Mouse (Mus musculus): ENCODE measurements around the gene Fam192a. TPM values are rescaled to one million over a fixed set of nuclear protein-coding genes. Genes with fewer than 3 reads are reported as not detected.
A peak's percentile ranks its signal among the peaks of the same experiment; 100 is the strongest.

Fam192a gene
- polyA plus RNA-seq, 1 experiment from 2014 or later: 44.9 TPM

- no peaks in the 10 kb centered on the region for H3K27me3 ChIP-seq (replicated peaks)
- H3K9ac ChIP-seq: no peak overlapping the region
- H3K4me2 ChIP-seq: no peak overlapping the region
- no peak for ATAC-seq (ENCODE audit: insufficient number of reproducible peaks, low FRiP score)
- H3K4me3 ChIP-seq: no peak overlapping the region
- no peaks in the 10 kb centered on the region for H3K36me3 ChIP-seq
- peaks cover 21% of the 10 kb centered on the region for H3K4me1 ChIP-seq (replicated peaks)
- H3K9me3 ChIP-seq (replicated peaks): no peaks in the 10 kb centered on the region
- H3K27ac ChIP-seq (ENCODE audit: poor library complexity, severe bottlenecking): no peak overlapping the region
- 61% methylated on average over 5 of the region's 5 CpGs for WGBS
Observed at GRCm38 (mm10) chr8:94549482-94549881, 52.3 kb downstream of the Fam192a start.

- Histone ChIP-seq H3K27ac (ENCODE audit: poor library complexity, severe bottlenecking) (no peak overlapping the region), H3K9me3 (replicated peaks) (no peaks in the 10 kb centered on the region), H3K4me2 (no peak overlapping the region), H3K4me3 (no peak overlapping the region), H3K27me3 (replicated peaks) (no peaks in the 10 kb centered on the region), H3K4me1 (replicated peaks) (peaks cover 21% of the 10 kb centered on the region), H3K36me3 (no peaks in the 10 kb centered on the region), H3K9ac (no peak overlapping the region)
- ATAC-seq (ENCODE audit: insufficient number of reproducible peaks, low FRiP score): no peak
- WGBS: 73% methylated on average over 5 of the region's 5 CpGs
Observed at GRCm38 (mm10) chr8:94549041-94549440, 52.8 kb downstream of the Fam192a start.

GRCm38 (mm10) chr8:94543981-94544380 lies 57.8 kb downstream of the Fam192a start:
- Histone ChIP-seq H3K4me3 (no peak overlapping the region), H3K9ac (no peak overlapping the region), H3K4me1 (replicated peaks) (0 out of 2 replicates have a peak, but pooled peaks cover 2% of the 10 kb centered on the region), H3K4me2 (no peak overlapping the region), H3K36me3 (no peaks in the 10 kb centered on the region), H3K9me3 (replicated peaks) (no peaks in the 10 kb centered on the region), H3K27ac (ENCODE audit: poor library complexity, severe bottlenecking) (no peak overlapping the region), H3K27me3 (replicated peaks) (no peaks in the 10 kb centered on the region)
- 55% methylated on average over 8 of the region's 8 CpGs for WGBS
- no peak for ATAC-seq (ENCODE audit: insufficient number of reproducible peaks, low FRiP score)

- H3K4me3 ChIP-seq: no peak overlapping the region
- no peak overlapping the region for H3K4me2 ChIP-seq
- no peak overlapping the region for H3K9ac ChIP-seq
- WGBS: 70% methylated on average over 18 of the region's 18 CpGs
- peaks cover 14% of the 10 kb centered on the region for H3K27me3 ChIP-seq (replicated peaks)
- no peak overlapping the region for H3K27ac ChIP-seq (ENCODE audit: poor library complexity, severe bottlenecking)
- H3K36me3 ChIP-seq: no peaks in the 10 kb centered on the region
- H3K9me3 ChIP-seq (replicated peaks): no peaks in the 10 kb centered on the region
- no peak for ATAC-seq (ENCODE audit: insufficient number of reproducible peaks, low FRiP score)
- peaks cover 4% of the 10 kb centered on the region for H3K4me1 ChIP-seq (replicated peaks)
Observed at GRCm38 (mm10) chr8:94540889-94541795, 60.7 kb downstream of the Fam192a start.

GRCm38 (mm10) chr8:94540025-94540424 lies 61.8 kb downstream of the Fam192a start:
- WGBS: 79% methylated on average over 2 of the region's 2 CpGs
- H3K4me2 ChIP-seq: no peak overlapping the region

GRCm38 (mm10) chr8:94537456-94537855 lies 64.3 kb downstream of the Fam192a start:
- Histone ChIP-seq H3K4me1 (replicated peaks) (peaks cover 29% of the 10 kb centered on the region), H3K27ac (ENCODE audit: poor library complexity, severe bottlenecking) (no peak overlapping the region), H3K9me3 (replicated peaks) (no peaks in the 10 kb centered on the region), H3K36me3 (no peaks in the 10 kb centered on the region), H3K27me3 (replicated peaks) (peaks cover 47% of the 10 kb centered on the region), H3K4me2 (no peak overlapping the region), H3K4me3 (no peak overlapping the region), H3K9ac (no peak overlapping the region)
- WGBS: 69% methylated on average over 2 of the region's 2 CpGs
- no peak for ATAC-seq (ENCODE audit: insufficient number of reproducible peaks, low FRiP score)

More at GRCm38 (mm10) chr8:94540025-94540424, 61.8 kb downstream of the Fam192a start:
- no peak overlapping the region for H3K9ac ChIP-seq
- H3K9me3 ChIP-seq (replicated peaks): no peaks in the 10 kb centered on the region
- no peak overlapping the region for H3K4me3 ChIP-seq
- H3K27ac ChIP-seq (ENCODE audit: poor library complexity, severe bottlenecking): no peak overlapping the region
- peaks cover 26% of the 10 kb centered on the region for H3K27me3 ChIP-seq (replicated peaks)
- H3K36me3 ChIP-seq: no peaks in the 10 kb centered on the region
- peaks cover 9% of the 10 kb centered on the region for H3K4me1 ChIP-seq (replicated peaks)
- ATAC-seq (ENCODE audit: insufficient number of reproducible peaks, low FRiP score): no peak

- Histone ChIP-seq H3K27me3 (replicated peaks) (peaks cover 50% of the 10 kb centered on the region), H3K9ac (no peak overlapping the region)
- no peak for ATAC-seq (ENCODE audit: insufficient number of reproducible peaks, low FRiP score)
Observed at GRCm38 (mm10) chr8:94535631-94536030, 66.2 kb downstream of the Fam192a start.

GRCm38 (mm10) chr8:94534612-94535011 lies 67.2 kb downstream of the Fam192a start:
- H3K27me3 ChIP-seq (replicated peaks): peaks cover 50% of the 10 kb centered on the region
- ATAC-seq (ENCODE audit: insufficient number of reproducible peaks, low FRiP score): no peak
- no peaks in the 10 kb centered on the region for H3K9me3 ChIP-seq (replicated peaks)
- no peaks in the 10 kb centered on the region for H3K36me3 ChIP-seq
- H3K4me3 ChIP-seq: no peak overlapping the region
- peaks cover 31% of the 10 kb centered on the region for H3K4me1 ChIP-seq (replicated peaks)
- H3K27ac ChIP-seq (ENCODE audit: poor library complexity, severe bottlenecking): no peak overlapping the region
- H3K4me2 ChIP-seq: 0 out of 2 replicates have a peak overlapping the region, but pooled peaks have one; percentile 4
- WGBS: 33% methylated on average over 4 of the region's 4 CpGs
- H3K9ac ChIP-seq: no peak overlapping the region

More at GRCm38 (mm10) chr8:94535631-94536030, 66.2 kb downstream of the Fam192a start:
- WGBS: 74% methylated on average over 7 of the region's 7 CpGs
- no peaks in the 10 kb centered on the region for H3K36me3 ChIP-seq
- no peaks in the 10 kb centered on the region for H3K9me3 ChIP-seq (replicated peaks)
- H3K4me1 ChIP-seq (replicated peaks): peaks cover 33% of the 10 kb centered on the region
- no peak overlapping the region for H3K4me3 ChIP-seq
- H3K27ac ChIP-seq (ENCODE audit: poor library complexity, severe bottlenecking): no peak overlapping the region
- no peak overlapping the region for H3K4me2 ChIP-seq

- H3K4me2 ChIP-seq: peak within 1 kb of the TSS; percentile 86
- ATAC-seq (ENCODE audit: insufficient number of reproducible peaks, low FRiP score): peak; percentile 83
- peaks cover 31% of the 10 kb centered on the region for H3K4me1 ChIP-seq (replicated peaks)
- H3K4me3 ChIP-seq: peak within 1 kb of the TSS; percentile 72
- H3K9me3 ChIP-seq (replicated peaks): no peaks in the 10 kb centered on the region
- H3K9ac ChIP-seq: peak within 1 kb of the TSS; percentile 78
- H3K27ac ChIP-seq (ENCODE audit: poor library complexity, severe bottlenecking): no peak within 1 kb of the TSS
- H3K27me3 ChIP-seq (replicated peaks): peaks cover 50% of the 10 kb centered on the region
- 1% methylated on average over 79 of the region's 81 CpGs for WGBS
- H3K36me3 ChIP-seq: no peaks in the 10 kb centered on the region
Observed at GRCm38 (mm10) chr8:94532873-94533671, 68.7 kb downstream of the Fam192a start, which contains the start of gene Cpne2. TSS of gene Cpne2 (plus strand) at chr8:94532990.

GRCm38 (mm10) chr8:94532525-94532872 lies 69.3 kb downstream of the Fam192a start:
- peak overlapping the region; percentile 72 for H3K4me3 ChIP-seq
- under 1% methylated on average over 34 of the region's 34 CpGs for WGBS
- no peaks in the 10 kb centered on the region for H3K9me3 ChIP-seq (replicated peaks)
- H3K27ac ChIP-seq (ENCODE audit: poor library complexity, severe bottlenecking): no peak overlapping the region
- peaks cover 31% of the 10 kb centered on the region for H3K4me1 ChIP-seq (replicated peaks)
- H3K27me3 ChIP-seq (replicated peaks): peaks cover 49% of the 10 kb centered on the region
- H3K36me3 ChIP-seq: no peaks in the 10 kb centered on the region
- peak overlapping the region; percentile 78 for H3K9ac ChIP-seq
- no peak for ATAC-seq (ENCODE audit: insufficient number of reproducible peaks, low FRiP score)
- peak overlapping the region; percentile 86 for H3K4me2 ChIP-seq

GRCm38 (mm10) chr8:94532000-94532399 lies 69.8 kb downstream of the Fam192a start:
- H3K36me3 ChIP-seq: no peaks in the 10 kb centered on the region
- ATAC-seq (ENCODE audit: insufficient number of reproducible peaks, low FRiP score): no peak
- peak overlapping the region; percentile 78; the same call in 1 of the 2 replicates for H3K9ac ChIP-seq
- WGBS: 3% methylated on average over 8 of the region's 8 CpGs
- no peak overlapping the region for H3K27ac ChIP-seq (ENCODE audit: poor library complexity, severe bottlenecking)
- peak overlapping the region; percentile 86 for H3K4me2 ChIP-seq
- peaks cover 31% of the 10 kb centered on the region for H3K4me1 ChIP-seq (replicated peaks)
- peak overlapping the region; percentile 72 for H3K4me3 ChIP-seq
- H3K27me3 ChIP-seq (replicated peaks): peaks cover 44% of the 10 kb centered on the region
- no peaks in the 10 kb centered on the region for H3K9me3 ChIP-seq (replicated peaks)
